Mouse (Mus musculus): Measurements from ENCODE around the gene Hddc2. TPM values are rescaled to one million over a fixed set of nuclear protein-coding genes. Genes with fewer than 3 reads are reported as not detected.

Gene Hddc2
- polyA plus RNA-seq (2012; rRNA removed), result 4.5 and 4.8 TPM in 2 replicates

- H3K27ac ChIP-seq (ENCODE audit: control insufficient read depth, insufficient read depth, low read depth, low read length), result peak within 1 kb of the TSS; percentile 72
- no peaks in the 10 kb centered on the region for H3K4me1 ChIP-seq (ENCODE audit: control insufficient read depth, insufficient read depth, low read length)
- peak; percentile 80 for TF ChIP-seq POLR2A (IDR thresholded peaks at IDR 0.05; ENCODE audit: control insufficient read depth, low read depth, low read length)
- TF ChIP-seq CTCF (IDR thresholded peaks at IDR 0.05; ENCODE audit: control insufficient read depth, insufficient read depth, insufficient replicate concordance, low read depth, low read length), result no peak
- H3K27me3 ChIP-seq (ENCODE audit: control insufficient read depth, insufficient read depth, low read length), result no peaks in the 10 kb centered on the region
- H3K4me3 ChIP-seq (ENCODE audit: control insufficient read depth, low read depth, low read length), result peak within 1 kb of the TSS; percentile 78
- H3K36me3 ChIP-seq (ENCODE audit: control insufficient read depth, insufficient read depth, low read length), result no peaks in the 10 kb centered on the region
Measured at GRCm38 (mm10) chr10:31312865-31313848, at the start of gene Hddc2. Gene Hddc2 (plus strand): TSS chr10:31313383.

- Histone ChIP-seq H3K36me3 (ENCODE audit: control insufficient read depth, insufficient read depth, low read length) (no peaks in the 10 kb centered on the region), H3K4me1 (ENCODE audit: control insufficient read depth, insufficient read depth, low read length) (no peaks in the 10 kb centered on the region), H3K27me3 (ENCODE audit: control insufficient read depth, insufficient read depth, low read length) (no peaks in the 10 kb centered on the region), H3K27ac (ENCODE audit: control insufficient read depth, insufficient read depth, low read depth, low read length) (no peak overlapping the region), H3K4me3 (ENCODE audit: control insufficient read depth, low read depth, low read length) (no peak overlapping the region)
- no peak for TF ChIP-seq CTCF (IDR thresholded peaks at IDR 0.05; ENCODE audit: control insufficient read depth, insufficient read depth, insufficient replicate concordance, low read depth, low read length)
- no peak for TF ChIP-seq POLR2A (IDR thresholded peaks at IDR 0.05; ENCODE audit: control insufficient read depth, low read depth, low read length)
Measured at GRCm38 (mm10) chr10:31272738-31273137, 40.4 kb upstream of the Hddc2 start.

- no peaks in the 10 kb centered on the region for H3K36me3 ChIP-seq (ENCODE audit: control insufficient read depth, insufficient read depth, low read length)
- TF ChIP-seq CTCF (IDR thresholded peaks at IDR 0.05; ENCODE audit: control insufficient read depth, insufficient read depth, insufficient replicate concordance, low read depth, low read length) (no peak), POLR2A (IDR thresholded peaks at IDR 0.05; ENCODE audit: control insufficient read depth, low read depth, low read length) (no peak)
- H3K4me3 ChIP-seq (ENCODE audit: control insufficient read depth, low read depth, low read length), result no peak overlapping the region
- no peaks in the 10 kb centered on the region for H3K27me3 ChIP-seq (ENCODE audit: control insufficient read depth, insufficient read depth, low read length)
- H3K4me1 ChIP-seq (ENCODE audit: control insufficient read depth, insufficient read depth, low read length), result no peaks in the 10 kb centered on the region
- no peak overlapping the region for H3K27ac ChIP-seq (ENCODE audit: control insufficient read depth, insufficient read depth, low read depth, low read length)
Measured at GRCm38 (mm10) chr10:31273171-31273570, 40.0 kb upstream of the Hddc2 start.

- TF ChIP-seq POLR2A (IDR thresholded peaks at IDR 0.05; ENCODE audit: control insufficient read depth, low read depth, low read length) (no peak), CTCF (IDR thresholded peaks at IDR 0.05; ENCODE audit: control insufficient read depth, insufficient read depth, insufficient replicate concordance, low read depth, low read length) (no peak)
- H3K4me3 ChIP-seq (ENCODE audit: control insufficient read depth, low read depth, low read length), result no peak overlapping the region
- no peaks in the 10 kb centered on the region for H3K36me3 ChIP-seq (ENCODE audit: control insufficient read depth, insufficient read depth, low read length)
- no peaks in the 10 kb centered on the region for H3K27me3 ChIP-seq (ENCODE audit: control insufficient read depth, insufficient read depth, low read length)
- H3K27ac ChIP-seq (ENCODE audit: control insufficient read depth, insufficient read depth, low read depth, low read length), result no peak overlapping the region
- no peaks in the 10 kb centered on the region for H3K4me1 ChIP-seq (ENCODE audit: control insufficient read depth, insufficient read depth, low read length)
Measured at GRCm38 (mm10) chr10:31287787-31288186, 25.4 kb upstream of the Hddc2 start.

GRCm38 (mm10) chr10:31288697-31289390, 24.3 kb upstream of the Hddc2 start:
- H3K4me3 ChIP-seq (ENCODE audit: control insufficient read depth, low read depth, low read length), result no peak overlapping the region
- H3K4me1 ChIP-seq (ENCODE audit: control insufficient read depth, insufficient read depth, low read length), result no peaks in the 10 kb centered on the region
- no peaks in the 10 kb centered on the region for H3K27me3 ChIP-seq (ENCODE audit: control insufficient read depth, insufficient read depth, low read length)
- no peaks in the 10 kb centered on the region for H3K36me3 ChIP-seq (ENCODE audit: control insufficient read depth, insufficient read depth, low read length)
- TF ChIP-seq CTCF (IDR thresholded peaks at IDR 0.05; ENCODE audit: control insufficient read depth, insufficient read depth, insufficient replicate concordance, low read depth, low read length) (no peak), POLR2A (IDR thresholded peaks at IDR 0.05; ENCODE audit: control insufficient read depth, low read depth, low read length) (no peak)
- no peak overlapping the region for H3K27ac ChIP-seq (ENCODE audit: control insufficient read depth, insufficient read depth, low read depth, low read length)

- Histone ChIP-seq H3K4me1 (ENCODE audit: control insufficient read depth, insufficient read depth, low read length) (no peaks in the 10 kb centered on the region), H3K27ac (ENCODE audit: control insufficient read depth, insufficient read depth, low read depth, low read length) (no peak overlapping the region), H3K36me3 (ENCODE audit: control insufficient read depth, insufficient read depth, low read length) (no peaks in the 10 kb centered on the region), H3K27me3 (ENCODE audit: control insufficient read depth, insufficient read depth, low read length) (no peaks in the 10 kb centered on the region), H3K4me3 (ENCODE audit: control insufficient read depth, low read depth, low read length) (no peak overlapping the region)
- TF ChIP-seq POLR2A (IDR thresholded peaks at IDR 0.05; ENCODE audit: control insufficient read depth, low read depth, low read length) (no peak), CTCF (IDR thresholded peaks at IDR 0.05; ENCODE audit: control insufficient read depth, insufficient read depth, insufficient replicate concordance, low read depth, low read length) (no peak)
Measured at GRCm38 (mm10) chr10:31295705-31296104, 17.5 kb upstream of the Hddc2 start.

GRCm38 (mm10) chr10:31296458-31296857, 16.7 kb upstream of the Hddc2 start:
- Histone ChIP-seq H3K4me1 (ENCODE audit: control insufficient read depth, insufficient read depth, low read length) (no peaks in the 10 kb centered on the region), H3K4me3 (ENCODE audit: control insufficient read depth, low read depth, low read length) (no peak overlapping the region), H3K27me3 (ENCODE audit: control insufficient read depth, insufficient read depth, low read length) (no peaks in the 10 kb centered on the region), H3K27ac (ENCODE audit: control insufficient read depth, insufficient read depth, low read depth, low read length) (no peak overlapping the region), H3K36me3 (ENCODE audit: control insufficient read depth, insufficient read depth, low read length) (no peaks in the 10 kb centered on the region)
- no peak for TF ChIP-seq CTCF (IDR thresholded peaks at IDR 0.05; ENCODE audit: control insufficient read depth, insufficient read depth, insufficient replicate concordance, low read depth, low read length)
- no peak for TF ChIP-seq POLR2A (IDR thresholded peaks at IDR 0.05; ENCODE audit: control insufficient read depth, low read depth, low read length)
